Mouse (Mus musculus) embryonic facial prominence, embryonic 13.5 days (tissue): ENCODE measurements around the gene Lrrc39. TPM values are rescaled to one million over a fixed set of nuclear protein-coding genes. Genes with fewer than 3 reads are reported as not detected.

Experiments used
- ATAC-seq: fragments of 200-750 bp; cut with Nextera tagmentation; 2 replicates; pipeline ENCODE4 v1.8.0; 2017; ENCODE audit warnings: low read depth; ENCODE audit not compliant: insufficient number of reproducible peaks, insufficient read depth, low FRiP score, low TSS enrichment
- H3K27ac ChIP-seq: fragments of 300-500 bp; sonication (generic); 2 replicates; pipeline ENCODE4 v1.5.1; 2015; ENCODE audit warnings: moderate library complexity, mild to moderate bottlenecking, inconsistent platforms
- H3K27me3 ChIP-seq: fragments of 300-500 bp; sonication (generic); 2 replicates; pipeline ENCODE4 v1.6.1; 2015; ENCODE audit warnings: mild to moderate bottlenecking, inconsistent platforms
- H3K36me3 ChIP-seq: fragments of 300-500 bp; sonication (generic); 2 replicates; pipeline ENCODE4 v1.6.1; 2015; ENCODE audit warnings: mild to moderate bottlenecking, inconsistent platforms
- H3K4me1 ChIP-seq: fragments of 300-500 bp; sonication (generic); 2 replicates; pipeline ENCODE4 v1.6.1; 2015; ENCODE audit warnings: inconsistent platforms
- H3K4me2 ChIP-seq: fragments of 300-500 bp; sonication (generic); 2 replicates; pipeline ENCODE4 v1.6.1; 2015; ENCODE audit warnings: moderate library complexity, mild to moderate bottlenecking, inconsistent platforms
- H3K4me3 ChIP-seq: fragments of 300-500 bp; sonication (generic); 2 replicates; pipeline ENCODE4 v1.5.1; 2015; ENCODE audit warnings: mild to moderate bottlenecking, inconsistent platforms
- H3K9ac ChIP-seq: fragments of 300-500 bp; sonication (generic); 2 replicates; pipeline ENCODE4 v1.6.1; 2015; ENCODE audit warnings: mild to moderate bottlenecking, inconsistent platforms
- H3K9me3 ChIP-seq: fragments of 300-500 bp; sonication (generic); 2 replicates; pipeline ENCODE4 v1.6.1; 2016; ENCODE audit warnings: inconsistent platforms
- WGBS: fragments of 180-500 bp; shearing (Covaris S2); methylation state at CpG from one replicate; pipeline ENCODE4 v1.1.7; 2015; ENCODE audit warnings: mixed read lengths; 5-methylcytosine and 5-hydroxymethylcytosine counted together
- polyA plus RNA-seq: library from polyadenylated mRNA; unstranded; fragments of >200 nt; fragmentation: Nextera tagmentation; extraction: Ambion mirVana; gene quantifications from 2 replicates; pipeline ENCODE4 v1.2.1, GENCODE M21; 2015

The Lrrc39 gene
- polyA plus RNA-seq, 1 experiment from 2014 or later = 0.56 TPM

- no peak overlapping the region for H3K4me2 ChIP-seq
- H3K4me1 ChIP-seq = no peaks in the 10 kb centered on the region
- H3K4me3 ChIP-seq = no peak overlapping the region
- no peaks in the 10 kb centered on the region for H3K36me3 ChIP-seq
- WGBS = 81% methylated on average over 7 of the region's 7 CpGs
- no peak overlapping the region for H3K27ac ChIP-seq
- H3K27me3 ChIP-seq = no peaks in the 10 kb centered on the region
- no peaks in the 10 kb centered on the region for H3K9me3 ChIP-seq
- H3K9ac ChIP-seq = no peak overlapping the region
- no peak for ATAC-seq
Observed at GRCm38 (mm10) chr3:116563095-116563492, 321 bp downstream of the Lrrc39 start.

- no peak overlapping the region for H3K9ac ChIP-seq
- H3K4me1 ChIP-seq = no peaks in the 10 kb centered on the region
- no peak overlapping the region for H3K4me3 ChIP-seq
- H3K36me3 ChIP-seq = no peaks in the 10 kb centered on the region
- H3K27ac ChIP-seq = no peak overlapping the region
- 77% methylated on average over 2 of the region's 2 CpGs for WGBS
- H3K27me3 ChIP-seq = no peaks in the 10 kb centered on the region
- ATAC-seq = no peak
- H3K4me2 ChIP-seq = no peak overlapping the region
- no peaks in the 10 kb centered on the region for H3K9me3 ChIP-seq
Observed at GRCm38 (mm10) chr3:116570628-116571027, 7.9 kb downstream of the Lrrc39 start.

- 64% methylated on average over 3 of the region's 3 CpGs for WGBS
- Histone ChIP-seq H3K36me3 (peaks cover 20% of the 10 kb centered on the region), H3K27me3 (no peaks in the 10 kb centered on the region), H3K4me3 (no peak overlapping the region), H3K9me3 (no peaks in the 10 kb centered on the region), H3K9ac (no peak overlapping the region), H3K4me1 (no peaks in the 10 kb centered on the region), H3K4me2 (no peak overlapping the region), H3K27ac (no peak overlapping the region)
- ATAC-seq = no peak
Observed at GRCm38 (mm10) chr3:116577286-116577685, 14.5 kb downstream of the Lrrc39 start.

GRCm38 (mm10) chr3:116582201-116582600 is 19.4 kb downstream of the Lrrc39 start:
- Histone ChIP-seq H3K4me2 (no peak overlapping the region), H3K9me3 (no peaks in the 10 kb centered on the region), H3K9ac (no peak overlapping the region), H3K27ac (no peak overlapping the region), H3K36me3 (peaks cover 61% of the 10 kb centered on the region), H3K27me3 (no peaks in the 10 kb centered on the region), H3K4me3 (no peak overlapping the region), H3K4me1 (no peaks in the 10 kb centered on the region)
- 98% methylated on average over 9 of the region's 9 CpGs for WGBS
- no peak for ATAC-seq

DNA sequence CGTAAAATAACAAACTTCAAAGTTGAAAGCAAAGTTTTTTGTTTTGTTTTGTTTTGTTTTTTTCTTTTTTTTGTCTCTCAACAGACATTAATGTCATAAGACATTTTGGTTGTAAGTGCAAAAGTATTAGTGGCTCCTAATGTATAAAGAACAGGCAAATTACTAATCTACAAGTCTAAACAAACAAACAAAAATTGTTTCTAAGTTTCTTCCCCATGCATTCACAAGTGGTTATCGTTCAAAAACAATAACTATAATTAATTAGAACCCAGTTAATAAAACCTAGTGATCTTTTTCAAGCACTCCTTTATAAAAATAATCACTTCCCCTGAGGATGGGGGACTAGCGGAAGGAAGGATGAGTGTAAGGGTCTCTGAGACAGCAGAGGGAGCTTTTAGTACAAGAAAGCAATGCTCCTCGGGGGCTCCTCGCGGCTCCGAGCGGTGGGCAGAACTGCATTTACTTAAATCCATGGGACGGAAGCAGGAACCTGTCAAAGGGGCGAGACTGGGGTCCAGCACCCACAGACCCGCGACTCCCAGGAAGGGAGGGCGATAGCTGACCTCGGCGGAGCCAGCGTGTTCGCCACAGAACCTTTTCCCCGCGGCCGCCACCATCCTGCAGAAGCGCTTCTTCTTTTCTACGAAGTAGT is 31.4 kb downstream of the Lrrc39 start:
- H3K4me1 ChIP-seq = 0 out of 2 replicates have a peak, but pooled peaks cover 3% of the 10 kb centered on the region
- peak overlapping the region; percentile 90 for H3K27ac ChIP-seq
- WGBS = 2% methylated on average over 22 of the region's 22 CpGs

DNA sequence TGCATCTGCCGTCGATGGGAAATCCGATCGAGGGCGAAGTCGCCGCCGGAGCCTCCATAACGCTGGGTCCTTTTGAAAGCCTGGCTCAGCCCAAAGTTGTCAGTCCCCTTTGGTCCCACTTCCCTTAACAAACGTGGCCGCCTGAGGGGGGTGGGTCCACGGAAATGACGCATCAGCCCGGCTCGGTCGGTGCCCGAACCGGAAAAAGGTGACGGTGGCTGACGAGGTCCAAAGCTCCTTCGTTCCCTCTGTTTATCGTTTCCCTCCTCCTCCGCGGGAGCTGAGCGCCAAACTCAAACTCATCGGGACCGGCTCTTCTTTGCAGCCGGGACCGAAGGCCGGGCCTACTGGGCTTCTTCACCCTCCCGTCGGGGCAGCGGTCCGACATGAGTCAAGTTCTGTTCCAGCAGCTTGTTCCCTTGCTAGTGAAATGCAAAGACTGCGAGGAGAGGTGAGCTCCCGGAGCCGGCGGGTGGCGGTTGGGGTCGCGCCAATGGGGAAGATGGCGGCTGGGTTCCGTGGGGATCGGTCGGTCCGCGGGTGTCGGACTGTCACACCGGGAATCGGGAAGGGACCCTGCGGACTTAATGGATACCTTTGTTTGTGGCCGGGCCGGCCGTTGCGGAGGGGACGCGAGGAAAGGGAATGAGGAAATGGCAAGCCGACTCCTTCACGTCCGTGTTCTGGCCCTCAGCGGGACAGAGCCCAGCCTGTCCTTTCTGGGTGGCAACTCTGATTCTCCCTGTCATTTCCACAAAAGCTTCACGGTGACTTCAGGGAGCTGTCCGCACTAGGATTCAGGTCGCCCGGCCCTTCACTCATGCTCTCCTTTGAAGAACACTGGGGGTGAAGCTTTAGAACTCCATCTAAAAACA is 32.2 kb downstream of the Lrrc39 start, which contains the start of gene Sass6:
TSS of gene Sass6 (plus strand) at position 255 of the 875 bp plus-strand sequence.
- peak; percentile 95 for ATAC-seq
- WGBS = under 1% methylated on average over 65 of the region's 65 CpGs
- peak within 1 kb of the TSS; percentile 74 for H3K4me2 ChIP-seq
- H3K4me3 ChIP-seq = peak within 1 kb of the TSS; percentile 88
- peaks cover 18% of the 10 kb centered on the region for H3K36me3 ChIP-seq
- no peaks in the 10 kb centered on the region for H3K27me3 ChIP-seq
- H3K27ac ChIP-seq = peak within 1 kb of the TSS; percentile 90
- 0 out of 2 replicates have a peak, but pooled peaks cover 3% of the 10 kb centered on the region for H3K4me1 ChIP-seq
- H3K9me3 ChIP-seq = no peaks in the 10 kb centered on the region
- peak within 1 kb of the TSS; percentile 85 for H3K9ac ChIP-seq

More for the DNA sequence above, 31.4 kb downstream of the Lrrc39 start:
- H3K9ac ChIP-seq = peak overlapping the region; percentile 85
- peaks cover 26% of the 10 kb centered on the region for H3K36me3 ChIP-seq
- H3K9me3 ChIP-seq = no peaks in the 10 kb centered on the region
- H3K4me3 ChIP-seq = peak overlapping the region; percentile 88
- peak; percentile 66 for ATAC-seq
- no peaks in the 10 kb centered on the region for H3K27me3 ChIP-seq
- H3K4me2 ChIP-seq = peak overlapping the region; percentile 53

DNA sequence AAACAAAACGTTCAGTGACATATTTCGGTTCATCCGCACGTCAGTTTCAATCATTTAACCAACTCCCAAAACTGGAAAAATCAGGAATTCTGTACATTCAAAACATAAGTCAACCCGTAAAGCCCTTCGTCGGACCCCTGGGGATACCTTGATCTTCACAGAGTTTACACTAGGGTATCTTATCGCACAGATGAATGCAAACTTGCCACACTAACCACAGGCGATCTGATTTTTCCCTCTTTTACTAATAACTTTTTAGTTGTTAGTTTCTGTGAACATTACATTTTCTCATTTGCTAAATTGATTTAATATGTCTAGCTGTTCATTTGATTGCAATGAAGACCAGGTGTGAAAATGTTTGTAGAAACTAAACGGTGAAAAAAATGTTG is 32.8 kb downstream of the Lrrc39 start:
- H3K4me1 ChIP-seq = 0 out of 2 replicates have a peak, but pooled peaks cover 3% of the 10 kb centered on the region
- peak overlapping the region; percentile 88 for H3K4me3 ChIP-seq
- no peak overlapping the region for H3K27ac ChIP-seq
- peak overlapping the region; percentile 85 for H3K9ac ChIP-seq
- H3K27me3 ChIP-seq = no peaks in the 10 kb centered on the region
- H3K4me2 ChIP-seq = peak overlapping the region; percentile 74
- 8% methylated on average over 10 of the region's 10 CpGs for WGBS
- H3K36me3 ChIP-seq = peaks cover 13% of the 10 kb centered on the region
- no peak for ATAC-seq
- H3K9me3 ChIP-seq = no peaks in the 10 kb centered on the region

- Histone ChIP-seq H3K36me3 (no peaks in the 10 kb centered on the region), H3K27me3 (no peaks in the 10 kb centered on the region), H3K4me2 (no peak overlapping the region), H3K9me3 (no peaks in the 10 kb centered on the region), H3K4me1 (0 out of 2 replicates have a peak, but pooled peaks cover 3% of the 10 kb centered on the region), H3K9ac (no peak overlapping the region), H3K4me3 (no peak overlapping the region), H3K27ac (no peak overlapping the region)
- ATAC-seq = no peak
- WGBS = 95% methylated on average over 2 of the region's 2 CpGs
Observed at GRCm38 (mm10) chr3:116599705-116600104, 36.9 kb downstream of the Lrrc39 start.

GRCm38 (mm10) chr3:116601005-116601404 is 38.2 kb downstream of the Lrrc39 start:
- ATAC-seq = no peak
- no peaks in the 10 kb centered on the region for H3K27me3 ChIP-seq

DNA sequence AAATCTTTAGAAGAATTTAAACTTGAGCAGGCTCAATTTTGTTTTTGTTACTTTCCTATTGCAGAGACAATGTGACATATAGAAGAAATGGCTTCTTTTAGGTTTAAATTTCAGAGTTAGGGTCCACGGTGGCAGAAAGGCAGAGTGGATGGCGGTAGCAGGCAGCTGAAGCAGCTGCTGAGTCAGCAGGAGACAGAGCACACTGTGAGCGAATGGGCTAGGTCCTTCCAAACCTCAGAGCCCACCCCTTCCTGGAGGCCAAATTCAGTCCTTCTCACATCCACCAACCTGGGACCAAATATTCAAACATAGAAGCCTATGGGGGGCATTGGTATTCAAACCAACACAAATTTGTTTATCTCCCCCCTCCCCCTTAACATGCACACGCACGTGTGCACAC is 39.0 kb downstream of the Lrrc39 start:
- no peak for ATAC-seq
- Histone ChIP-seq H3K27ac (no peak overlapping the region), H3K4me2 (no peak overlapping the region), H3K27me3 (no peaks in the 10 kb centered on the region), H3K4me1 (no peaks in the 10 kb centered on the region), H3K4me3 (no peak overlapping the region), H3K9ac (no peak overlapping the region), H3K9me3 (no peaks in the 10 kb centered on the region), H3K36me3 (peaks cover 3% of the 10 kb centered on the region; the same call in 1 of the 2 replicates)
- 89% methylated on average over 5 of the region's 5 CpGs for WGBS

More at GRCm38 (mm10) chr3:116601005-116601404, 38.2 kb downstream of the Lrrc39 start:
- H3K36me3 ChIP-seq = no peaks in the 10 kb centered on the region
- no peaks in the 10 kb centered on the region for H3K9me3 ChIP-seq
- no peak overlapping the region for H3K4me2 ChIP-seq
- no peak overlapping the region for H3K4me3 ChIP-seq
- H3K4me1 ChIP-seq = 0 out of 2 replicates have a peak, but pooled peaks cover under 1% of the 10 kb centered on the region
- no peak overlapping the region for H3K9ac ChIP-seq
- 88% methylated on average over 5 of the region's 5 CpGs for WGBS
- no peak overlapping the region for H3K27ac ChIP-seq

GRCm38 (mm10) chr3:116604570-116604969 is 41.8 kb downstream of the Lrrc39 start:
- Histone ChIP-seq H3K4me3 (no peak overlapping the region), H3K9me3 (no peaks in the 10 kb centered on the region), H3K9ac (no peak overlapping the region), H3K4me1 (no peaks in the 10 kb centered on the region), H3K4me2 (no peak overlapping the region), H3K36me3 (peaks cover 22% of the 10 kb centered on the region), H3K27ac (peak overlapping the region; percentile 4; the same call in 1 of the 2 replicates), H3K27me3 (no peaks in the 10 kb centered on the region)
- 52% methylated on average over 9 of the region's 9 CpGs for WGBS
- no peak for ATAC-seq
